Mouse (Mus musculus): ENCODE data around the gene Stum. TPM values are rescaled to one million over a fixed set of nuclear protein-coding genes. Genes with fewer than 3 reads are reported as not detected.
"Not testable (repeated sequence)": the region's sequence is repeated elsewhere in the genome, so short reads cannot be mapped to it uniquely, and the experiment has no call there.

Stum gene
- polyA plus RNA-seq, 1 experiment from 2014 or later, result 0.45 TPM

DNA sequence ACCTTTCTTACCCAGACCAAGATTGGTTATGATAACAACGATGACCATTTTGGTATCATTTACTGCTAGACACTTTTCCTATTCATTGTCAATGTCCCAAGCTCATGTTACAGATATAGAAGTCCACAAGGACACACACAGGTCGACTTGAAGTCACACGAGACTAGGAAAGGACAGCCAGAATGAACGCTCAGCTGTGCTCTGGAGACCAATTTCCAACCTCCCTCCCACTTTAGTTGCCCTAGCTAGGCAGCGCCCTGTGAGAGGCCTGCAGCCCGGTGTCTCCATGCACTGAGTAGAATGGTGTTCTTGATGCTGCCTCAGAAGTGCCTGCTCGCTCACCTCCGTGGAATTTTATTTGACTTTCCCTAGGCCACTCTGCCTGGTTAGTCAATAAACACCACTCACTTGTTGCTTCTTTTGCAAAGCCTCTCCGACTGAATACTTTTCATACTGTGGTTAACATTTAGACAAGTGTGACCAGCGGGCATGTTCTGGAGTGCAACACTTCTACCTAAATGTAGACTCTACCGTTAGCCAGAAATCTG, 94.0 kb downstream of the Stum start:
- not testable (repeated sequence) for H3K27ac ChIP-seq (replicated peaks in 1 of 2; ENCODE audit: control insufficient read depth in 1 of 2, insufficient read depth in 1 of 2, low read depth in 2 of 2, low read length in 2 of 2); H3K9me3 ChIP-seq (ENCODE audit: control insufficient read depth, low read length); H3K4me2 ChIP-seq (ENCODE audit: low read length); H3K4me3 ChIP-seq (ENCODE audit: control insufficient read depth in 1 of 2, insufficient read depth in 1 of 2, low read depth in 1 of 2, low read length in 2 of 2); ATAC-seq (ENCODE audit: insufficient number of reproducible peaks, insufficient read depth, low FRiP score, low read depth); H3K9ac ChIP-seq (ENCODE audit: low read length); H3K27me3 ChIP-seq (ENCODE audit: control insufficient read depth, insufficient read depth, low read length); H3K36me3 ChIP-seq (ENCODE audit: control insufficient read depth, insufficient read depth, low read length)
- H3K4me1 ChIP-seq (ENCODE audit: control insufficient read depth in 2 of 2, insufficient read depth in 2 of 2, low read length in 2 of 2), result peaks cover 12 to 51% of the 10 kb centered on the region in 2 experiments
- WGBS, result 80% methylated on average over 11 of the region's 11 CpGs

DNA sequence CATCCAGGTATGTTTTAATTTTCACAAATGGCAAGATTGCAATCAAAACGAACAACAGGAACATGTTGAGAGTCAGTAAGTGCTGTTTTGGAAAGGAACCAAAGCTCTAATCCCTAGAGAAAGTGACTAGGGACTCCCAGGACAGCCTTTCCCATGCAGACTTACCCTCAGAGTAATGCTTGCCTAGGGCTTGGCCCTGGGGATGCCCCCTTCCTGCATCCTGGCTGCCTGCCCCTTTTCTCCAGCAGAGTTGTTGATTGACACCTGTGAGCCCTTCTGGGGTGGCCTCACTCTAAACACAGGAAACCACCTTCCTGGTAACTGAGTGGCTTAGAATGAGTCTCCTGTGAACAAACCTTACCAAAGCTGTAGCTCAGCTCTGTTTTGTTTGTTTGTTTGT, 94.8 kb downstream of the Stum start:
- no peak overlapping the region for H3K4me2 ChIP-seq (ENCODE audit: low read length)
- H3K36me3 ChIP-seq (ENCODE audit: control insufficient read depth, insufficient read depth, low read length), result no peaks in the 10 kb centered on the region
- no peaks in the 10 kb centered on the region for H3K9me3 ChIP-seq (ENCODE audit: control insufficient read depth, low read length)
- H3K4me3 ChIP-seq (ENCODE audit: control insufficient read depth in 1 of 2, insufficient read depth in 1 of 2, low read depth in 1 of 2, low read length in 2 of 2), result no peak overlapping the region
- ATAC-seq (ENCODE audit: insufficient number of reproducible peaks, insufficient read depth, low FRiP score, low read depth), result no peak
- no peaks in the 10 kb centered on the region for H3K27me3 ChIP-seq (ENCODE audit: control insufficient read depth, insufficient read depth, low read length)
- H3K9ac ChIP-seq (ENCODE audit: low read length), result no peak overlapping the region
- 18% methylated on average over 1 of the region's 1 CpGs for WGBS
- peak overlapping the region; percentile 14 to 86; a peak in 3 of 4 replicates for H3K27ac ChIP-seq (replicated peaks in 1 of 2; ENCODE audit: control insufficient read depth in 1 of 2, insufficient read depth in 1 of 2, low read depth in 2 of 2, low read length in 2 of 2)
- H3K4me1 ChIP-seq (ENCODE audit: control insufficient read depth in 2 of 2, insufficient read depth in 2 of 2, low read length in 2 of 2), result peaks cover 9 to 46% of the 10 kb centered on the region in 2 experiments

DNA sequence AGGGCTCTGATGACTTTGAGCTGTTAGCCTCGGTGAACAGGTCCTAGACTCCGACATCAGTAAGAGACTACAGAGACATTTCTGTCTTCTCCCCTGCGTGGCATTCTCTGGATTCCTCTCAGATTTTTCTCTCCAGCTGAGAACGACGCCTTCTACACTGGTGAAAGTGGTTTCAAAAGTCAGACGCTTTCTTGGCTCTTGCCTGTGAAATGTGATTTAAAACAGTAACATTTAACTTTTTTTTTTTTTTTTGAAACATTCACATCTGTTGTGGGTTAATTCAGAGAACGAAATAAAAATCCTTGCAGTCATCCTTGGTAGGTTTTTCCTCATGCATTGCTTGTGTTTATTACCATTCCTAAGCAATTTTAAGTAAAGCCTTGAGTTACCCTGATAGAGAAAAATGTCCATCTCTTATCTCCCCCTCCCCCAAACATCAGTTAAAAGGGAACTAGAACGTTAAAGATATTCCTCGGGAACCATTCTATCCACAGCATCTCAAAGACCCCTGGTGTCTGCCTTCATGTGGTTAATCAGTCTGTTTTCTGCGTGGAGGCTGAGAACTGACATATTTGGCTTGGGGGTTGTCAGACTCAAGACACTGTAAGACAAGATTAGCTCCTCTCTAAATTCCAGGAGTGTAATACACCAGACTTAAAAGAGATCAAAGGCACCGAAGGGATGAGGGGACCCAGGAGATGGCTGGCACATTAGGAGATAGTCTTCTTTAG, 95.4 kb downstream of the Stum start:
- Histone ChIP-seq H3K4me1 (ENCODE audit: control insufficient read depth in 2 of 2, insufficient read depth in 2 of 2, low read length in 2 of 2) (peaks cover 9 to 42% of the 10 kb centered on the region in 2 experiments), H3K9ac (ENCODE audit: low read length) (peak overlapping the region; percentile 47), H3K9me3 (ENCODE audit: control insufficient read depth, low read length) (no peaks in the 10 kb centered on the region), H3K36me3 (ENCODE audit: control insufficient read depth, insufficient read depth, low read length) (no peaks in the 10 kb centered on the region), H3K4me3 (ENCODE audit: control insufficient read depth in 1 of 2, insufficient read depth in 1 of 2, low read depth in 1 of 2, low read length in 2 of 2) (peak overlapping the region; percentile 20 to 26; a peak in 3 of 4 replicates), H3K4me2 (ENCODE audit: low read length) (peak overlapping the region; percentile 77), H3K27ac (replicated peaks in 1 of 2; ENCODE audit: control insufficient read depth in 1 of 2, insufficient read depth in 1 of 2, low read depth in 2 of 2, low read length in 2 of 2) (peak overlapping the region; percentile 76 to 86), H3K27me3 (ENCODE audit: control insufficient read depth, insufficient read depth, low read length) (no peaks in the 10 kb centered on the region)
- no peak for ATAC-seq (ENCODE audit: insufficient number of reproducible peaks, insufficient read depth, low FRiP score, low read depth)
- 8% methylated on average over 11 of the region's 11 CpGs for WGBS

DNA sequence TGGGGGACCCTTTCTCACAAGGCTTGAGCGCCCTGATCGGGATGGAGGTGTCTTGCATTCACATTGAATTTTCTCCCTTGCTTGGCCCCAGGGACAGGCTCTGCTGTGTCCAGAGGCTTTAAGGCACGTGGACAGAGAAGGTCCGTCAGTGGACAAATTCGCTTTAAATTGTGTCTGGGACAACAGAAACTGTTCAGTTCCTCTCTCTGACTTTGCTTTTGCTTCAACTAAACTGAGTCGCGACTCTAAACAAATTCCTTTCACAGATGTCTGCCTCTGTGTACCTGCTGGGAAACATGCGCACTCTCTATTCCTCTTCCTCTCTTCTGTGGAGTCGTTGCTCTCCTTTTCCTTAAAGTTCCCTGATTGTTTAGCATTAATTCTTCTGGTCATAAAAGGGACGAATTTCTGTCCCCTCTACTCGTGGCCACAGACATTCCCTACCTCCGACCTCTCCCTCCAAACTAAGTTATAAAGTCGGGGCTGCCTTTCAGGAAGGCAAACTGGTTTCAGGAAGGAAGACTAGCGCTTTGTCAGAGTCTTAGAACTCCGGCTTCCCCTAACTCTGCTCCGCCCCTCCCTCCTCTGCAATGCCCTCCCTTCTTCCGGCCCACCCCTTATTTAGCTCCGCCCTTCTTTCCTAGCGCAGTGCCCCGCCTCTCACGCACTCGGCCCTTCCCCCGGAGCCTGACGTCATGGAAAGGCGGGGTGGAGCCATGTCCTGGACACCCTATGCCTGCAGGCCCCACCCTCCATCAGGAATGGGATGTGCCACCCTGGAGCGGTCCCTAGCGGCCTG, 96.2 kb downstream of the Stum start:
- Histone ChIP-seq H3K4me1 (ENCODE audit: control insufficient read depth in 2 of 2, insufficient read depth in 2 of 2, low read length in 2 of 2) (peaks cover 12 to 45% of the 10 kb centered on the region in 2 experiments), H3K36me3 (ENCODE audit: control insufficient read depth, insufficient read depth, low read length) (no peaks in the 10 kb centered on the region), H3K9ac (ENCODE audit: low read length) (peak overlapping the region; percentile 72), H3K9me3 (ENCODE audit: control insufficient read depth, low read length) (no peaks in the 10 kb centered on the region), H3K27me3 (ENCODE audit: control insufficient read depth, insufficient read depth, low read length) (no peaks in the 10 kb centered on the region), H3K4me3 (ENCODE audit: control insufficient read depth in 1 of 2, insufficient read depth in 1 of 2, low read depth in 1 of 2, low read length in 2 of 2) (peak overlapping the region; percentile 40 to 48), H3K4me2 (ENCODE audit: low read length) (peak overlapping the region; percentile 77), H3K27ac (replicated peaks in 1 of 2; ENCODE audit: control insufficient read depth in 1 of 2, insufficient read depth in 1 of 2, low read depth in 2 of 2, low read length in 2 of 2) (peak overlapping the region; percentile 76 to 86)
- WGBS, result 4% methylated on average over 27 of the region's 27 CpGs
- peak; percentile 99 for ATAC-seq (ENCODE audit: insufficient number of reproducible peaks, insufficient read depth, low FRiP score, low read depth)

DNA sequence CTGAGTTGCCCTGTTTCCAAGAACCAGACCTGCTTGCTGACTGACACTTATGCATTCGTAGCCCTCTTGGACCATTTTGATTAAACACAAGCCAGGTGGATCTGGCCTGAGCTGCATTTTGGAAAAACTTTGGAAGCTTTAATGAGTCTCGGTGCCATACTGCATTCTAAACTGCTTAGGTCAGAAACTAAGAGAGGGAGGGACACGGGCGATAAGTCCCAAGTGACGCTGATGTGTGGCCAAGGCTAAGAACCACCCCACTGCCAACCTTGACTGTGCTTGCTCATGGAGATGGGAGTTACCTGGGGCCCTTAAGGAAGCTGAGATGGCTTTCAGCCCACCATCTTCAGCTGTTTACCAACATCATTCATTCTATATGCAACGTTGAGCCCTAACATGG, 98.0 kb downstream of the Stum start:
- no peak overlapping the region for H3K4me2 ChIP-seq (ENCODE audit: low read length)
- H3K27ac ChIP-seq (replicated peaks in 1 of 2; ENCODE audit: control insufficient read depth in 1 of 2, insufficient read depth in 1 of 2, low read depth in 2 of 2, low read length in 2 of 2), result no peak overlapping the region; a peak in 1 of 4 replicates
- no peak overlapping the region for H3K4me3 ChIP-seq (ENCODE audit: control insufficient read depth in 1 of 2, insufficient read depth in 1 of 2, low read depth in 1 of 2, low read length in 2 of 2)
- no peak overlapping the region for H3K9ac ChIP-seq (ENCODE audit: low read length)
- H3K4me1 ChIP-seq (ENCODE audit: control insufficient read depth in 2 of 2, insufficient read depth in 2 of 2, low read length in 2 of 2), result peaks cover 15 to 45% of the 10 kb centered on the region in 2 experiments
- no peak for ATAC-seq (ENCODE audit: insufficient number of reproducible peaks, insufficient read depth, low FRiP score, low read depth)
- H3K27me3 ChIP-seq (ENCODE audit: control insufficient read depth, insufficient read depth, low read length), result no peaks in the 10 kb centered on the region
- H3K9me3 ChIP-seq (ENCODE audit: control insufficient read depth, low read length), result no peaks in the 10 kb centered on the region
- no peaks in the 10 kb centered on the region for H3K36me3 ChIP-seq (ENCODE audit: control insufficient read depth, insufficient read depth, low read length)
- 58% methylated on average over 6 of the region's 6 CpGs for WGBS

DNA sequence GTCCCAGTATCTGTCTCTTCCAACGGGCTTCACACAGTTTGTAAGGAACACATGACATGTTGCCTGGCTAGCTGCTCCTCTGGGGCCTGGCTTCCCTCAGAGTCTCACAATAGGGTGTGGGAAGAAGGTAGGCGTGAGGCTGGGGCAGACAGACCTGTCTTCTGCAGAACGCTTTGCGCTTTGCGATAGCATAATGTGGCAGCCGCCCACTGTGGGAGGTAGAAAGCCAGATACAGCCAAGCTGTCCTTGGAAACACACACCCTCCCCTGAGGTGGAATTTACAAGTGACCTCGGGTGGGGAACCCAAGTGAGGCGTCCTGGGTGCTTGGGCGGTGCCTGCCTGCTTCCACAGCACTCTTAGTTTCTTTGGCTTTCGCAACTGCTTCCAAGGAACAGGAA, 98.8 kb downstream of the Stum start:
- H3K9me3 ChIP-seq (ENCODE audit: control insufficient read depth, low read length), result no peaks in the 10 kb centered on the region
- no peak overlapping the region for H3K4me3 ChIP-seq (ENCODE audit: control insufficient read depth in 1 of 2, insufficient read depth in 1 of 2, low read depth in 1 of 2, low read length in 2 of 2)
- no peaks in the 10 kb centered on the region for H3K27me3 ChIP-seq (ENCODE audit: control insufficient read depth, insufficient read depth, low read length)
- no peaks in the 10 kb centered on the region for H3K36me3 ChIP-seq (ENCODE audit: control insufficient read depth, insufficient read depth, low read length)
- ATAC-seq (ENCODE audit: insufficient number of reproducible peaks, insufficient read depth, low FRiP score, low read depth), result no peak
- H3K9ac ChIP-seq (ENCODE audit: low read length), result no peak overlapping the region
- WGBS, result 51% methylated on average over 10 of the region's 10 CpGs
- H3K27ac ChIP-seq (replicated peaks in 1 of 2; ENCODE audit: control insufficient read depth in 1 of 2, insufficient read depth in 1 of 2, low read depth in 2 of 2, low read length in 2 of 2), result peak overlapping the region in 1 of 2 experiments; percentile 61; a peak in 2 of 4 replicates
- no peak overlapping the region for H3K4me2 ChIP-seq (ENCODE audit: low read length)
- H3K4me1 ChIP-seq (ENCODE audit: control insufficient read depth in 2 of 2, insufficient read depth in 2 of 2, low read length in 2 of 2), result peaks cover 15 to 45% of the 10 kb centered on the region in 2 experiments

DNA sequence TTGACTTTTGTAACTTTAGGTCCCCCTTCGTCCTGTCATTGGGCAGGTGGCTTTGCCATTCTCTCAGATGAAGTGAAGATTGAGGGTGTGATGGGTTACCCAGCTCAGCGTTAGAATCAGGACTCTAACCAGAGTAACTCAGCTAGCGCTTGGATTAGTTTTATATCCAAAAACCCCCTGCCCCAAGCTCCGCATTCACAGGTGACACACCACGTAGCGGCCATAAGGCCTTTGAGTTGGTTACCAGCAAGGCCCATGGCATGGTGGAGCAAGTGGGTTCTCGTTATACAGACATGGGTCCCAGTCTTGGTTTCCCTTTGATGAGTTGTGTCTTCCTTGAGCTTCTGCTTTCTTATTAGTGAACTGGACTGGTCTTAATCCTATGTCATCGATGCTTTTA, 99.4 kb downstream of the Stum start:
- peak overlapping the region in 1 of 2 experiments; percentile 61; a peak in 1 of 4 replicates for H3K27ac ChIP-seq (replicated peaks in 1 of 2; ENCODE audit: control insufficient read depth in 1 of 2, insufficient read depth in 1 of 2, low read depth in 2 of 2, low read length in 2 of 2)
- 93% methylated on average over 8 of the region's 8 CpGs for WGBS

More for the DNA sequence above, 99.4 kb downstream of the Stum start:
- no peak for ATAC-seq (ENCODE audit: insufficient number of reproducible peaks, insufficient read depth, low FRiP score, low read depth)
- H3K36me3 ChIP-seq (ENCODE audit: control insufficient read depth, insufficient read depth, low read length), result no peaks in the 10 kb centered on the region
- no peaks in the 10 kb centered on the region for H3K27me3 ChIP-seq (ENCODE audit: control insufficient read depth, insufficient read depth, low read length)
- H3K4me2 ChIP-seq (ENCODE audit: low read length), result no peak overlapping the region
- no peaks in the 10 kb centered on the region for H3K9me3 ChIP-seq (ENCODE audit: control insufficient read depth, low read length)
- H3K4me3 ChIP-seq (ENCODE audit: control insufficient read depth in 1 of 2, insufficient read depth in 1 of 2, low read depth in 1 of 2, low read length in 2 of 2), result no peak overlapping the region
- H3K4me1 ChIP-seq (ENCODE audit: control insufficient read depth in 2 of 2, insufficient read depth in 2 of 2, low read length in 2 of 2), result peaks cover 15 to 44% of the 10 kb centered on the region in 2 experiments
- no peak overlapping the region for H3K9ac ChIP-seq (ENCODE audit: low read length)

Data from heart, embryonic 14.5 days (tissue).